ENCODE assay signal across 8 mouse cellular contexts in the genomic region with DNA sequence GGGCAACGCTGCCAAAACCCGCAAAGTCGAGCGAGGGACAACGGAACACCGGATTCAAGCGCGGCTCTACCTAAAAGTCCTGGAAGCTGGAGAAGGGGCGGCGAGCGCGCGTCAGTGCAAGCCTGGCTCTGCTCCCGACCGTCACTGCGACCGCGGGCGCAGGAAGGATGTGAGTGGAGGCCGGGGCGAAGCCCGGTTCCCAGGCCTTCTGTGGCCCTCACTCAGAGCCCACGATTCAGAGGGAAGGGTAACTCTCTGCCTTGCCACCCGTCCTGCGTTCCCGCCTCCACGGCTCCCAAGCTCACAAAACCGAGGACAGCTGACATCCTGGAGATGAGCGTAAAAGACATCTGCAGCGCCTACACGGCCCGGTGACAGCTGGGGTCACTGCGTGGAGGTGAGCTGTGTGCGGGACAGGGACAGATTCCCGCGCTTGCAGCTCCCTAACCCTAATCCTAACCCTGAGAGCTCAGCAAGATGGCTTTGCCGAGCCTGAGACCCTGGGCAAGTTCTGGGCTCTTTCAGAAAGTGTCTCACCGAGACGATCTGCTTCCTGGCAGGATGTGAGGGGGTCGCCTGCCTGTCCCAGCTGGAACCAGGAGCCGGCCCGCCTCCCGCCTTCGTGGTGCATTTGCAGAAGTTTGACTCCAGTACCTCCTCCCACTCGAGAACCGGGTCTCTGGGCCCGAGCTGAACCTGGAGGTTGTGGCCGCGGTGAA. TPM values are rescaled to one million over a fixed set of nuclear protein-coding genes. Genes with fewer than 3 reads are reported as not detected.
DNase-seq lines count a peak whose midpoint lies in the region; ATAC-seq lines count a peak whose summit lies in the region.

No protein-coding gene starts in this region.

- ATAC-seq in frontal cortex, adult (ENCODE audit: low TSS enrichment), result 0 out of 2 replicates have a peak, but pooled peaks have one; percentile 8
- ATAC-seq in erythroblast, adult 5-6 weeks (replicated peaks; ENCODE audit: low FRiP score, poor library complexity, severe bottlenecking), result 0 out of 2 replicates have a peak, but pooled peaks have one; percentile 10
- peak; percentile 14 for ATAC-seq in inflammation-experienced regulatory T-cells, adult 6 months

- H3K79me2 ChIP-seq in macrophage (ENCODE audit: inconsistent target), result peaks cover 38% of the 10 kb centered on the region

- no peak for DNase-seq in frontal cortex, postnatal 14 days (ENCODE audit: low spot score in 2 of 2)
- DNase-seq in MN1 (ENCODE audit: low spot score), result peak; percentile 69
- peak; percentile 50 for DNase-seq in thymus, postnatal 14 days
- no peak for DNase-seq in ovary, postnatal 10 days (ENCODE audit: low spot score)

- H3K36me3 ChIP-seq in macrophage (ENCODE audit: inconsistent target), result 0 out of 2 replicates have a peak, but pooled peaks cover 6% of the 10 kb centered on the region

- no peak overlapping the region for H3K27ac ChIP-seq in macrophage

- under 1% methylated on average over 48 of the region's 49 CpGs for WGBS in macrophage (ENCODE audit: missing documents)

- peak overlapping the region; percentile 42 for H3K4me3 ChIP-seq in macrophage (ENCODE audit: inconsistent target)

RNA-seq across cellular contexts. Expression of a gene that starts 0.5 kb away (rescaled TPM):
- total RNA-seq in erythroblast, adult 5-6 weeks (2015; ENCODE audit: low replicate concordance), result 8.3 and 18.6 TPM in 2 replicates
- 29.9 and 35.8 TPM in 2 replicates for total RNA-seq in erythroblast, adult 5-6 weeks (2017; ENCODE audit: low replicate concordance)
- polyA plus RNA-seq in inflammation-experienced regulatory T-cells, adult 6 months (2017; shearing (Covaris generic)), result 1 to 10 TPM; 2.9 to 5.3 (median 3.2) TPM
- 10 to 100 TPM in 14 of 26 experiments, 1 to 10 TPM in 12; 1.3 to 27.5 (median 13.3) TPM for total RNA-seq in macrophage (2018; cell fraction: chromatin; rRNA removed)
- total RNA-seq in macrophage (2018; cell fraction: cytosol; rRNA removed), result 10 to 100 TPM in 2 of 26 experiments, 1 to 10 TPM in 24; 1.3 to 12.4 (median 6.7) TPM
- total RNA-seq in macrophage (2018; cell fraction: nucleus; rRNA removed), result 10 to 100 TPM in 17 of 26 experiments, 1 to 10 TPM in 9; 1.6 to 46.6 (median 18.6) TPM
- 0.53 to 3.8 TPM (median 0.88 TPM) in 3 replicates for polyA plus RNA-seq in macrophage (2018)

RNA-seq across cellular contexts. Expression of a gene that starts 3.0 kb away (rescaled TPM):
- total RNA-seq in erythroblast, adult 5-6 weeks (2015; ENCODE audit: low replicate concordance), result 70.9 and 108 TPM in 2 replicates
- 185 and 281 TPM in 2 replicates for total RNA-seq in erythroblast, adult 5-6 weeks (2017; ENCODE audit: low replicate concordance)
- polyA plus RNA-seq in inflammation-experienced regulatory T-cells, adult 6 months (2017; shearing (Covaris generic)), result 10 to 100 TPM; 34.7 to 48.9 (median 41.6) TPM
- 100 to 1,000 TPM in 17 of 26 experiments, 10 to 100 TPM in 7, 1 to 10 TPM in 2; 8.7 to 297 (median 169) TPM for total RNA-seq in macrophage (2018; cell fraction: chromatin; rRNA removed)
- 1,000 to 10,000 TPM in 14 of 26 experiments, 100 to 1,000 TPM in 11, 10 to 100 TPM in 1; 99.2 to 2,982 (median 1,363) TPM for total RNA-seq in macrophage (2018; cell fraction: cytosol; rRNA removed)
- 1,000 to 10,000 TPM in 9 of 26 experiments, 100 to 1,000 TPM in 10, 10 to 100 TPM in 7; 24.1 to 1,393 (median 399) TPM for total RNA-seq in macrophage (2018; cell fraction: nucleus; rRNA removed)
- 62.5 to 462 TPM (median 183 TPM) in 3 replicates for polyA plus RNA-seq in macrophage (2018)

RNA-seq across cellular contexts. Expression of a gene that starts 6.3 kb away (rescaled TPM):
- 24.2 and 26.7 TPM in 2 replicates for total RNA-seq in erythroblast, adult 5-6 weeks (2015; ENCODE audit: low replicate concordance)
- total RNA-seq in erythroblast, adult 5-6 weeks (2017; ENCODE audit: low replicate concordance), result 22.9 and 27.7 TPM in 2 replicates
- 1 to 10 TPM; 2.2 to 4.3 (median 4.2) TPM for polyA plus RNA-seq in inflammation-experienced regulatory T-cells, adult 6 months (2017; shearing (Covaris generic))
- total RNA-seq in macrophage (2018; cell fraction: chromatin; rRNA removed), result 100 to 1,000 TPM in 11 of 26 experiments, 10 to 100 TPM in 15; 28.4 to 276 (median 92.7) TPM
- 10 to 100 TPM in 4 of 26 experiments, 1 to 10 TPM in 22; 2.9 to 13.0 (median 6.4) TPM for total RNA-seq in macrophage (2018; cell fraction: cytosol; rRNA removed)
- 100 to 1,000 TPM in 1 of 26 experiments, 10 to 100 TPM in 25; 18.9 to 144 (median 48.3) TPM for total RNA-seq in macrophage (2018; cell fraction: nucleus; rRNA removed)
- polyA plus RNA-seq in macrophage (2018), result 3.3 to 10.5 TPM (median 7.2 TPM) in 3 replicates

RNA-seq across cellular contexts. Expression of a gene that starts 12.1 kb away (rescaled TPM):
- total RNA-seq in erythroblast, adult 5-6 weeks (2015; ENCODE audit: low replicate concordance), result 2.3 and 3.6 TPM in 2 replicates
- 4.3 and 4.9 TPM in 2 replicates for total RNA-seq in erythroblast, adult 5-6 weeks (2017; ENCODE audit: low replicate concordance)
- under 1 TPM; 0.55 to 0.90 (median 0.74) TPM for polyA plus RNA-seq in inflammation-experienced regulatory T-cells, adult 6 months (2017; shearing (Covaris generic))
- total RNA-seq in macrophage (2018; cell fraction: chromatin; rRNA removed), result 1 to 10 TPM in 4 of 26 experiments, under 1 TPM in 19, not detected in 3; 0.20 to 1.7 (median 0.54) TPM
- total RNA-seq in macrophage (2018; cell fraction: cytosol; rRNA removed), result under 1 TPM in 23 of 26 experiments, not detected in 3; 0.03 to 0.19 (median 0.07) TPM
- 1 to 10 TPM in 6 of 26 experiments, under 1 TPM in 18, not detected in 2; 0.21 to 2.0 (median 0.54) TPM for total RNA-seq in macrophage (2018; cell fraction: nucleus; rRNA removed)
- polyA plus RNA-seq in macrophage (2018), result 0.06 to 0.12 TPM in 2 of 3 replicates, not detected in the other

RNA-seq across cellular contexts. Expression of a gene that starts 31.1 kb away (rescaled TPM):
- 11.0 and 11.1 TPM in 2 replicates for total RNA-seq in erythroblast, adult 5-6 weeks (2015; ENCODE audit: low replicate concordance)
- 9.9 and 12.8 TPM in 2 replicates for total RNA-seq in erythroblast, adult 5-6 weeks (2017; ENCODE audit: low replicate concordance)
- 10 to 100 TPM in 1 of 3 experiments, 1 to 10 TPM in 2; 4.3 to 11.0 (median 8.1) TPM for polyA plus RNA-seq in inflammation-experienced regulatory T-cells, adult 6 months (2017; shearing (Covaris generic))
- total RNA-seq in macrophage (2018; cell fraction: chromatin; rRNA removed), result 100 to 1,000 TPM; 163 to 459 (median 259) TPM
- total RNA-seq in macrophage (2018; cell fraction: cytosol; rRNA removed), result 10 to 100 TPM in 25 of 26 experiments, 1 to 10 TPM in 1; 8.7 to 31.5 (median 18.3) TPM
- total RNA-seq in macrophage (2018; cell fraction: nucleus; rRNA removed), result 100 to 1,000 TPM; 114 to 393 (median 158) TPM
- polyA plus RNA-seq in macrophage (2018), result 16.9 to 22.6 TPM (median 18.8 TPM) in 3 replicates

Comparison
In these comparisons a context has a peak if more than half of its experiments do, and no peak if none do; other contexts are left out.
1. DNase-seq: peak in MN1 (single experiment) and thymus, postnatal 14 days (single experiment); none in frontal cortex, postnatal 14 days (0 of 2) and ovary, postnatal 10 days (single experiment).
2. Peak in every context shown above with its lines, with median percentiles within 50 percentile points of each other: ATAC-seq.